Mouse (Mus musculus) retina, adult 2 months (tissue): ENCODE measurements around the gene Uvrag.

ENCODE experiments used
- DNase-seq: peaks from one replicate; pipeline ENCODE4 v3.0.0-alpha.2; 2012; ENCODE audit warnings: low read depth, low spot score

Gene Uvrag

DNA sequence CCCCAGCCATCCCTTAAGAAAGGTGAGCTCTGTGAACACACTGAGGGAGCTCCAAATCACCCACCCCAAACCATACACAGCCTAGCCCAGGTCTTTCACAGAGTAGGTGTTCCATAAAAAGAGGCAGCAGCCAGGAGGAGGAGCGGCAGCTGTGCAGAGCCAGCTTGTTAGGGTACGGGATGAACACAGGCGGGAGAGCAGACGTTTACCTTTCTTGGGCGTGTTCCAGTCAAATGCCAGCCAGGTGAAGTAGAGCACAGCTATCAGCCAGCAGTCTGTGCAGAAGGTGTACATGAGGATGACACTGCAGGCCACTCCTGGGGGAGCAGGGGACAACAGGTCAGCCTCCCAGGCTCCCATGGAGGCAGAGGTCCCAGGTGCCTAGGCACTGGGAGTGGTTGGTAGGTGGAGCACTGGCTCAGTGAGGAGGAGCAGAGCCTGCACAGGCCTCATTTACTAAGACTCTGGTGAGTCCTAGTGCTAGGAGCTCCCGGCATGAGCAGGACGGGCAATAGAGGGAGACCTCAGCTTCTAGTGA lies 24.0 kb upstream of the Uvrag start:
- DNase-seq: no peak

DNA sequence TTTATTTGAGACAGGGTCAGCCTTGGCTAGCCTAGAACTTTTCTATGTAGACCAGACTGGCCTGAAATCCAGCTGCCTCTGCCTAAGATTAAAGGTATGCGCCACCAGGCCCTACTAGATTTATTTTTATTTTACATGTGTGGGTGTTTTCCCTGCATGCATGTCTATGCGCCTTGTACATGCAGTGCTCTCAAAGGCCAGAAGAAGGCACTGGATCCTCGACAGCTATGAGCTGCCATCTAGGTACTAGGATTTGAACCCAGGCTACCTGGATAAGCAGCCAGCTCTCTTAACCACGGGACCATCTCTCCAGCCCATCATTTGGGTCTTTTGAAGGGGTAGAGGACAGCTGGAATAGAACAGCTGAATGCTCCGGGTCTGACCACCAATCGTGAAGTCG lies 21.5 kb upstream of the Uvrag start:
- DNase-seq: no peak

DNA sequence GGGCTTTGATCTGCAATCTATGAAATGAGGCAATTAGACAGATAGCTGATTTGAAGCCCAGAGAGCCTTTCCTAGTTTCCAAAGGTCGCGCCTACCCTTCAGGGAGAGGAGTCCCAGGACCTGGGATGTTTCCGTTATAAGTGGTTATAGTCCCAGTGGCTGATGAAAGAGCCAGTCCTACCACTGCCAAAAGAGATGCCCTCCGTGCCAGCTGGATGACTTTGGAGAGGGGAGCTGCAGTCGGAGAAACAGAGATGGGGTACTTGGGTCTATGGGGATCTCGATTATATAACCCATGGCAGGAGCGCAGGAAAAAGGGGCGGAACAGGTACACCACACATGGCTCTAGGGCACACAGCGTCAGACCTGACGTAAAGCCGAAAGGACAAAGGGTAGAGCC lies 21.0 kb upstream of the Uvrag start:
- no peak for DNase-seq

DNA sequence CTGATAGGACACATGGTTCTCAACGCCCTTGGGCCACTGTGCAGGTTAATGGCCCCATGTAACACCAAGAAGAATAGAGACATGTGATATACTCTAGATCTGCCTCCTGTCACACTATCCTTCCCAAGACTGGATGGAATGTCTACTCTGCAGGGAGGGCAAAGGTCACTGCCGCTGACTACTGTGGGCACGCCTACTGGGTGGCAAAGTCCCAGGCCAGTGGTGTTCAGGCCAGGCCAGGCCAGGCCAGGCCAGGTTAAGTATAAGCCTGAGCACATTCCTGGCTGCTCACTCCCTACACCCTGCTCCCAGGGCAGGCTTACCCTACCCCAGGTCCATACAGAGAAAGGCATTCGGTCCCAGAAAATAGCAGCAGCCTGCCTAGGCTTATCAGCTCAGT lies 20.6 kb upstream of the Uvrag start:
- no peak for DNase-seq

DNA sequence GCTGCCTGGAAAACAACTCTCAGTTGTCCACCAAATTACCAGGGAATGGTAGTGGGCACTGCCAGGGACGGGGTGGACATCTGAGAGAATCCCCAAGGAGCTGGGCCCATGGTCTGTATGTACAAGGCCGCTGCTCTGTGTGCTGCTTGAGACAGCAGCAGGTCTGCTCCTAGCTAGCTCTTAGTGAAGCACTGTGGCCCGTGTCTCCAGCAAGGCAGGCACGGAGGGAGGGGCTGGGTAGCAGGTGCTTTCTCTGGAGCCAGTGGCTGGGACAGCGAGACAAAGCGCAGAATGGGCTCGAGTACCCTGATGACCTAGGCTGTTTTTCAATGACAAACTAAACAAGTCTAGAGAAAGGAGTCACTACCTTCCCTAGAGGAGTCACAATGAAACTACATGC lies 20.1 kb upstream of the Uvrag start:
- no peak for DNase-seq

DNA sequence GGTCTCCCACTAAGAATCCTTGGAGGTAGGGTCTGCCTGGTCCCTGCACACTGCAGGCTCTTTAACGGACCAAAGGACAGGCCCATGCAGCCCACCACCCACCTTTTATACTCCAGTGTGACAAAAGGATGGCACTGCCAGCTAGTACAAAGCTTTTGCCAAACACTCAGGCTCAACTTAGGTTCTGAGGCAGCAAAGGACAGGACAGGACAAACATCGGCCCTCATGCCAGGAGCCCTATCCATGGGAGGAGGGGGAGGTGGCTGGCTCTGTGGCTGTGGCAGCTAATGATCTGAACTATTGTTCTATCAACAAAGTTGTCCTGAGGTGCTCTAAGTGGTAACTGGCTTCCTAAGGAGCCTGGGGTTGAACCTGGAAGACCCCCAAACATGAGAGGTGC lies 18.5 kb upstream of the Uvrag start:
- no peak for DNase-seq

DNA sequence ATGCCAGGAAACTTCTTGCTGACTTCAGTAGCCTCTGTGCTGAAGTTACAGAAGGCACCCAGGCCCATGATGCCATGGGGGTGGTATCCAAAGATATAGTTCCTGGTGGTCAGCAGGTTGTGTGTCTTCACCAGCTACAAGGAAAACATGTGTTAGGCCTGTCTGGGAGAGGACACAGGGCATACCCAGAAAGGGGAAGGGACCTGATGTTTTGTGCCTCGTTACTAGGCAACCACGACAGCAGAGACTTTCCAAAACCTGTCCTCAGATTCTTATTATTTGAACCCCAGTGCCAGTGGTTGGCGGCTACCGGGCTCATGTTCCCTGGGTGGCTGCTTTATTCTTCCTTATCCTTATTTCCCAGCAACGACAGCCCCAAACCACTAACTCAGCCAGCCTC lies 18.0 kb upstream of the Uvrag start:
- DNase-seq: no peak

DNA sequence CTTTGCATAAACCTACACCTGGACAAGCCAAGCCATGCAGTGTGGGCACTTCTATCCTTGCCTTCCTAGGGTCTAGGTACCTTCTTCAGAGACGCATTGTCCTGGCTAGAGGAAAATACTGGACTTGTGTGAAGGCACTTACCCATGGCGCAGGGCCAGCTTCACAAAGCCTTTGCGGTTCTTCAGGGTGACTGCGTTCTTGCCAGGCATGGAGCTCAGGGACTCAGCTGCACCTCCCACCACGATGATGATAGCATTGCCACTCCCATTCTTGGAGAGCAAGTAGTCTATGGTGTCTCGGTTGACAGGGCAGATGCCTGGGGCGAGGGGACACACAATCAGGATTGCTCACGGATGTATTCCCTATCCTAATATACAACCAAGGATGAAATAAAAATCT lies 17.1 kb upstream of the Uvrag start:
- no peak for DNase-seq

DNA sequence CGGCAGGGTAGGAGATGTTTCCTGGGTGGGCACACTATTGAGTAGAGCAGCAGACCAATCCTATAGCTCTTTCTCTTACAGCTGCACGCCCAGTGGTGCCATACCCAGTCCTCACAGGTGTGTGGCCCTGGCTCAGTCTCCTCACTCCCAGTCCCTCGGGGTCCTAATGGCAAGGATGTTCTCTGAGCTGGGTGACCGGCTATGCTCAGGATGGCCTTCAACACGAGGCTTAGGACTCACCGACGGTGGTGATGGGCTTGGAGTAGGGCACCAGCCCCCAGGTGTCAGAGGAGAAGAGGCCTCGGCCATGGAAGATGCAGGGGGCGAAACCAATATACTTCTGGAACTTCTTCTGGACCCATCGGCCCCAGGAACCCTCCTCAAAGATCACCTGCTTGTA lies 15.8 kb upstream of the Uvrag start:
- no peak for DNase-seq

DNA sequence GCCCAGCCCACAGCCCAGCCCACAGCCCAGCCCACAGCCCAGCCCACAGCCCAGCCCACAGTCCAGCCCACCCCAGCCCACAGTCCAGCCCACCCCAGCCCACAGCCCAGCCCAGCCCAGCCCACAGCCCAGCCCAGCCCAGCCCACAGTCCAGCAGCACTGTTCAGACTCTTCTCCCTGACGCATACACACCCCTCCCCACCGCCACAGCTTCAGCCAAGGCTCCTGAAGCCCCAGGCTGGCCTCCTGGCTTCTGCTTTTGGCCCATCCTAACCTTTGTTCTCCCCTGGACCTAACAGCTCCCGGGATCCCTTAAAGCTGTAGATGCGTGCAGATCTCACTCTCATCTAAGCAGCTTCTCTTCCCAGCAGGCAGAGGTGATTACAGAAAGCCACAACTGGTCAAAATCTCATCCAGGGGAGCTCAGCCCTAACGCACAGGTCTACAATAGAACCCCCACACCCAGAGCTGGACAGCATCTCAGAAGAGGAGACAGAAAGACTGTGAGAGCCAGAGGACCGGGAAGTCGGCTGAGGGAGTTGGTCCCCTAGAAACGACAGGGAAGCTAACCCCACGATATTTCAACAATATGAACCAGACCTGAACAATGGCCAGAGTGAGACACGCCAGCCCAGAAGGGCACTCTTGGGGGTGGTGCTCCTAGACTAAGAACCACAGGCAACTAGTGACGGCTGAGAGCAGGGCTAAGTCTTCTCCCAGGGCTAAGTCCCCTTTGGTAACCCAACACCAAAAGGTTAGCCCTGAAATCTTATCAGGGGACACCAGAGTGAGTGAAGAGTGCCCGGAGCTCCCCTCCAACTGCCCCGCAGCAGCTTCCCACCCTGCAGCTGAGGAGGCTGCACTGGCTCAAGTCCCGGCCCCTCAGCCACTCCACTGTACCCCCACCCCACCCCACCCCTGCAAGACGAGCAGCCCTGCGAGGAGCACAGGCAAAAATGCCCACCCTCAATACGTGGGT lies 14.7 kb upstream of the Uvrag start:
- DNase-seq: no peak

DNA sequence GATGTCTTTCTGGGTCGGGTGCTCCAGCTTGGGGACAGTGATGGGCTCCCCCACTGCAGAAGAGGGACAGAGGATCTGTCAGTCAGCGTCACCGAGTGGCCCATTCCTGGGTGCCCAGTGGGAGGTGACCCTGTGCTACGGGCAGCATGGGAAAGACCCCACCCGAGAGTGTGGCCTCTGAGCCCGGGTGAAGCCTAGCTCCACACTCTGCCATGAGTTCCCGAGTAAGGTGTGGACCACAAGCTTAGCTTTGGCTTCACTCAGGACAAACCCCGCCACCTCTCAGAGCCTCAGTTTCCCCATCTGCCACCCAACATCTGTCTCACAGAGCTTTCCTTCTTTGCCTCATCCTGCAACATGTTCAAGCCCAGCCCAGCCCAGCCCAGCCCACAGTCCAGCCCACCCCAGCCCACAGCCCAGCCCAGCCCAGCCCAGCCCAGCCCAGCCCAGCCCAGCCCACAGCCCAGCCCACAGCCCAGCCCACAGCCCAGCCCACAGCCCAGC lies 13.8 kb upstream of the Uvrag start:
- no peak for DNase-seq

DNA sequence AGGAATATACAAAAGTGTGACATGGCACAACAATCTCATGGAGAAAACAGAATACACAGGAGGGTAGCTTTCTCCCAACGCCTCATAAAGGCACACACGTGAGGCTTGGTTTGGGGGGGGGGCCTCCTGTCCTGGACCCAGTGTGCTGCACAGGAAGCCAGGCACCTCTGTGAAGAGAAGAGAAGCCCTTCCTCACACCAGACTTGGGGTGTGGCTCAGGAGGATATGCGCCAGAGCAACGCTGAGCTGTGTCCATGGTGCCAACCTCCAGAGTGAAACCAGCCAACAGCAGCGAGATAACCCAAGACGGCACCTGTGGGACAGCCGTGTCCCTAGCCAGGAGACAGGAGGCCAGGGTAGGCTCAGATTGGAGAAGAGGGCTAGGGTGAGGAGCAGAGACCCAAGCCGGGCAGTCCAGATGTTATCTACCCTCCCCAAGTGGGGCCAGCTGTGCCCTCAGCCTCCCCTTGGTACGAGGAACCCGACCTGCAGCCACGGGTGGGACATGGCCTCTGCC lies 12.8 kb upstream of the Uvrag start:
- no peak for DNase-seq

DNA sequence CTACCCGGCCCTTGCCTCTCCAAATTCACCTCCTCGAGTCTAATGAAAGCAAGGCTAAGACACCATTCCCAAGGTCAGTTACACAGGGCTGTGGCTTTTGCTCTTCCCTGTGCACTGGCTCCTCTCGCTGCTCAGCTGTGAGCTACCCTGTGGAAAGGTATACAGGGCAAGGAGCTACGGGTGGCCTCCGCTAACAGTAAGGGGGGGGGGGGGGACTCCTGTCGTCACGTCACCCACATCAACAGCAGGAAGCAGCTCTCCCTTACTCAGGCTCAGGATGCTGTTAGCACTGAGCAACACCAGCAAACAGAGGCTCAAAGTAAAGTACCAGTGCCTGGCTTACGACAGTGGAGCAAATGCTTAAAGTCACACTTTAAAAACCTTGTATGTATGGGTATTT lies 11.8 kb upstream of the Uvrag start:
- DNase-seq: no peak

DNA sequence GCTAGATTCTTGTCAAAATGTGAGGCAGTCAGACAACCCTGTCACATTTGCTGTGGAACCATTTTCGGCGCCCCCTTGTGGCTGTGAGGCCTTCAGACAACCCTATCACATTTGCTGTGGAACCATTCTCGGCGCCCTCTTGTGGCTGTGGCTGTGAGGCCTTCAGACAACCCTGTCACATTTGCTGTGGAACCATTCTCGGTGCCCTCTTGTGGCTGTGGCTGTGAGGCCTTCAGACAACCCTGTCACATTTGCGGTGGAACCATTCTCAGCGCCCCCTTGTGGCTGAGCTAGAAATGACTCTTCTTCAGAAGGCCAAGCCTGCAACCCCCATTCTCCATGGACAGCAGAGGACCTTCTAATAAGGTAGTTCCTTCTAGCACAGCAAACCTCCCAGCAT lies 10.4 kb upstream of the Uvrag start:
- DNase-seq: peak; percentile 93

DNA sequence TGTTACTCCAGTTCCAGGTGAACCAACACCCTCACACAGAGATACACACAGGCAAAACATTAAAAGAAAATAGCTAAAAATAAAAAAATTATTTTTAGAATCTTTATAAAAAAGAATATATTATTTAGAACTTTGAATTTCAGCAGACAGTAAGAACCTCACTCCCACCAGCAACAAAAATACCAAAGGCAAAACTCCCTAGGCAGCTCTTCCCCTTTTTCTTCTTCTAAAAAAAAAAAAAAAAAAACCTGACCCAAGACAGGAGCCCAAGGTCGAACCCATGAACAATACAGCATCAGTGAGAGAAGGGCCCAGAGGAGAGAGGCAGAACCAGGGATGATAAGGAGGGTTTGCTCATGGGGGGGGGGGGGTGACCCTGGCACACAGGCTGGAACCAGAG lies 8.1 kb upstream of the Uvrag start:
- no peak for DNase-seq

DNA sequence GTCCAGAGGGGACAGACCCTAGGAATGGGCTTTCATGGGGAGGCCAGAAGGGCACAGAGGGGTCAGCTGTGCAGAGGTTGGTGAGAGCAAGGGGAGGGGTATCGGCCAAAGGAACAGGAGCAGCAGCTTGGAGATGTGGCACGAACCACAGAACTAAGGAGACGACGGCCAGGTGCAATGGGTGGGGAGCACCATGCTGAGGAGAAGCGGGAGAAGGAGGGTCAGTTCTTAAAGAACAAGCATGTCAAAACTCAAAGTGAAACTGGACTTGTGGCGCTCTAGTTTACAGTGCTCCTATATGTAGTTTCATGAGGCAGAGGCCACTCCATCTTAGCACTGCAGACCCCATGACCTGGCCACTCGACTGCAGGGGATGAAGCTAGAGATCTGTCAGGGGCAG lies 6.6 kb upstream of the Uvrag start:
- DNase-seq: no peak

DNA sequence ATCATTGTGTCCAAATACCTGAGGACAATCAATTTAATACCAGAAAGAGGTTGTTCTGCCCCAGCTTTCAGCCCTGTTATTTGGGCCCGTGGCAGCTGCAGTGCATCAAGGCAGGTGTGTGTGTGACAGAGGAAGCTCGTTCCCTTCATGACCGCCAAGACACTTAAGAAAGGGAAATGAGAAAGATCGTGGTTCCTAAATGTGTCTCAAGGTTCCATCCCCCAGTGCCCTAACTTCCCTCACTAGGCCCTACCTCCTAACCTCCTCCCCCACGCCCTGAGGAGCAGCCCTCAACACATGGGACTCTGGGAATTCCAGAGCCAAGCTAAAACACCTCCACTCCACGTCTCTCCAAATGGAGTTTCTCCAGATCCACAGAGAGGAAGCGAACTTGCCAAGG lies 6.0 kb upstream of the Uvrag start:
- no peak for DNase-seq

DNA sequence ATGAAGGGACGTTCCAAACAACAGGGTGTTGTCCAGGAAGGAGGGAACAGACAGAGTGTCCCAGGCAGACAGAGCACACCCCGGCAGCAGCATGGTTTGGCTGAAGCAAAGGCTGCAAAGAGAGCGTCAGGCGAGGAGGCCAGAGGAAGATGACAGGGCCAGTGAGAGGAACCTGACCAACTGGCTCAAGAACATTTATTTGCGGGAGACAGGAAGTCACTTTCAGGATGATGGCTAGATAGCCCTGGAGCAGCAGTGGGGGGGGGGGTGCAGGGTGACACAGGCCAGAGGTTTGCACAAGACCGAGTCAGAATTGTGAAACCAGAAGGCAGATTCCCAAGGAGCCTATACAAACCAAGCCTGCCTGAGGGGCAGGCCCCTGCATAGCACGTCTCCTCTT lies 5.1 kb upstream of the Uvrag start:
- no peak for DNase-seq

DNA sequence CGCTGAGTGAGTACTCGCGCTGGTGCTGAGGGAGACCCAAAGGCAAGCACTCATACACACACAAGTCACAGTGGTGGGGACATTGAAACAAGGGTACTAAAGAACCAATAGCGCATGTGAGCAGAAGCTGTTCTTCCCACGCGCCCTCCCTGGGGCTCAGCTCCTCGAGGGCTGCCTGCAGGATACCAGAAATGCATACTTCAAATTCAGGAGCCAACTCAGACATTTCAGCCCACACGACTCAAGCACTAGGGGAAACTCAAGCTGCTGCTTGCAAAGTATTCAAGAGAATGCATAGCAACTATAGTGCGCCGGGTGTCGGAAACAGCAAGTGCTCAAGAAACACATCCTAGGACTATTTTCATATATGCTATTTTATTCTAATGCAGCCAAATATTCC lies 3.7 kb upstream of the Uvrag start:
- no peak for DNase-seq

DNA sequence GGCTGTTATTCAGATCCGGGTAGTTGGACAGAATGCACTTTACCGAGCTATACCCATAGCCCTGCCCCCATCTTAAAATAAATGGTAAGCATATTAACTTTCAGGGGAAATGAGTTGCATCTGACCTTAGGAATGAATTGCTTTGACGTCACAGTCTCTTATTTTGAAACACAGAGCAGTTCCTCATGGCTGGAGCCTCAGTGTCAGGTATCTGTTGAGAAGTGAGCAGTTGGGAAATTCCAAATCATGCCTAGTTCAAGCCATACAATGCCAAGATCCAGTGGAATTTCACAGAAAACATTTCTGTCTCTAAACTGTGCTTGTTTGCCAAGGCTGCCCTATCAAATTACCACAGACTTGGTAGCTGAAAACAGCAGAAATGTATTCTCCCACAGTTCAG lies 2.3 kb upstream of the Uvrag start:
- DNase-seq: no peak

DNA sequence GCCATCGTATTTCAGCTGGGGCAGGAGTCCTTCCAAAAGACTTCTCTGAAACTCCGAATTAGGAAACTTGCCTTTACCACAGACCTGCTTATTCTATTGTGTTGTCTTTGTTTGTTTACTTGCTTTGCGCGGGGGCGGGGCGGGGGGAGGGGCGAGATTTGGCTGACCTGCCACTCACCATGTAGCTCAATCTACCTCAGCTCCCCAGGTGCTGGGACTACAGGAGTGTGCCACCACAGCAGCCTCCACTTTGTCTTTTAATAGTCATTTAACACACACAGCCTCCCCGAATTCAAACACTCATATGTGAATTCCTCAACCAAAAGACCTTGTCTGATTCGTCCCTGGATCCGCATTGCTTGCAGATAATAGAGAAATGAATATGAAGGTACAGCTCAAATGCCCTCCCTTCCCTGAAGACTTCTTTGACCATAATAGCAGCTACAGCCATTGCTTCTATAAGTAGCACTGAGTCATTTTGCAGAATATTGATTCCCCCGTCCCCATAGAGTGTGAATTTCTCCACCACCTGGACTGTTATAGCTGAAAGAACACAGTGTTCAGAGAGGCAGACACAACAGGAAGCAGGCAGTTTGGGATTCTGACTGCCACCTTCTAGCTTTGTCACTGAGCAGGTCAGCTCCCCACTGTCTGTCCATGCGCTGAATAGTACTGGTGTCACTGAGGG lies 1.1 kb upstream of the Uvrag start:
- DNase-seq: no peak

DNA sequence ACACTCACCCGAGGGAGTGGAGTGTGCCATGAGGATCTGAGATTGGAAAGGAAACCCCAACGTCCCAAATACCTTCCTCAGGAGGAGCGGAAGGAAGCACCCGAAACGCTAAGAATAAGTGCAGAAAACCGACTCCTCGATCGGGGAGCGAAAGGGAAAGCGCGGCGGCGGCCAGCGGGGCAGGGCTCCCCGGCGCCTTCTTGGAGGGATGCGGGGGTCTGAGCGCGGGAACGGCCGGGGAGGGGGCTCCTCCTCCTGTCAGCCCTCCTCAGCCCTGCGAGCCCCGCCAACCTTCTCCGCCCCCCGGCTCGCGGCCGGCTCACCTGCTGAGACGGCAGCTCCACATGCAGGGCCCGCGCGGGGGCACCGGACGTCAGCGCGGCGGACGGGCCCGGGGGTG lies 430 bp downstream of the Uvrag start:
- no peak for DNase-seq
